Mouse (Mus musculus) adrenal gland, adult 8-10 months (tissue): Measurements from ENCODE around the gene Cabp4. TPM values are rescaled to one million over a fixed set of nuclear protein-coding genes. Genes with fewer than 3 reads are reported as not detected.

Experiments
- DNase-seq: peaks from one replicate; pipeline ENCODE4 v3.0.0; 2022
- total RNA-seq, 4 experiments: library from RNA; stranded (reverse); gene quantifications; 2 replicates each; pipeline ENCODE4 v1.2.4; 2022

The Cabp4 gene
- total RNA-seq, 4 experiments from 2014 or later: 0.23 to 0.59 (median 0.39) TPM

GRCm38 (mm10) chr19:4164100-4164499, 20.3 kb upstream of the Cabp4 start:
- DNase-seq: no peak

GRCm38 (mm10) chr19:4163543-4163887, 19.7 kb upstream of the Cabp4 start:
- no peak for DNase-seq

GRCm38 (mm10) chr19:4162646-4163542, 19.1 kb upstream of the Cabp4 start, which contains the start of gene Rps6kb2:
Gene Rps6kb2, minus strand, starts transcription at chr19:4163354.
- peak; percentile 96 for DNase-seq

GRCm38 (mm10) chr19:4159049-4159448, 15.2 kb upstream of the Cabp4 start:
- DNase-seq: no peak

GRCm38 (mm10) chr19:4156771-4157170, 12.9 kb upstream of the Cabp4 start:
- DNase-seq: no peak

GRCm38 (mm10) chr19:4156073-4156579, 12.3 kb upstream of the Cabp4 start:
- no peak for DNase-seq

GRCm38 (mm10) chr19:4155223-4156072, 11.6 kb upstream of the Cabp4 start:
- no peak for DNase-seq

- DNase-seq: no peak
Observed at GRCm38 (mm10) chr19:4154437-4155222, 10.8 kb upstream of the Cabp4 start.

GRCm38 (mm10) chr19:4153232-4153654, 9.4 kb upstream of the Cabp4 start, which contains the start of gene Ptprcap:
Gene Ptprcap, plus strand, starts transcription at chr19:4153604.
- DNase-seq: no peak

- no peak for DNase-seq
Observed at GRCm38 (mm10) chr19:4152445-4153231, 8.8 kb upstream of the Cabp4 start.

- no peak for DNase-seq
Observed at GRCm38 (mm10) chr19:4151898-4152297, 8.1 kb upstream of the Cabp4 start.

- DNase-seq: no peak
Observed at GRCm38 (mm10) chr19:4151488-4151860, 7.6 kb upstream of the Cabp4 start.

GRCm38 (mm10) chr19:4150567-4151487, 7.0 kb upstream of the Cabp4 start:
- no peak for DNase-seq

GRCm38 (mm10) chr19:4149764-4150461, 6.1 kb upstream of the Cabp4 start:
- DNase-seq: no peak

GRCm38 (mm10) chr19:4149283-4149682, 5.5 kb upstream of the Cabp4 start:
- no peak for DNase-seq

- no peak for DNase-seq
Observed at GRCm38 (mm10) chr19:4148819-4149218, 5.0 kb upstream of the Cabp4 start.

GRCm38 (mm10) chr19:4148491-4148806, 4.6 kb upstream of the Cabp4 start, which contains the start of gene Coro1b:
Gene Coro1b, plus strand, starts transcription at chr19:4148619.
- DNase-seq: peak; percentile 96

GRCm38 (mm10) chr19:4147782-4148490, 4.1 kb upstream of the Cabp4 start:
- DNase-seq: no peak

- DNase-seq: no peak
Observed at GRCm38 (mm10) chr19:4147022-4147405, 3.2 kb upstream of the Cabp4 start.
